Mouse (Mus musculus) neutrophil, adult 5-6 weeks (primary cell): Measurements from ENCODE around the gene Kmt5b. TPM values are rescaled to one million over a fixed set of nuclear protein-coding genes. Genes with fewer than 3 reads are reported as not detected.

ENCODE experiments used
- ATAC-seq: fragments of 151-379, 151-347 bp; 2 replicates; pipeline ENCODE4 v1.8.0; 2017; ENCODE audit warnings: mild to moderate bottlenecking, moderate TSS enrichment; ENCODE audit not compliant: insufficient number of reproducible peaks, poor library complexity, low FRiP score, severe bottlenecking; ENCODE audit errors: extremely low read depth
- total RNA-seq: library from RNA; stranded (forward); fragments of 200-1000 nt; gene quantifications from 2 replicates; pipeline ENCODE4 v1.2.3, GENCODE M21; 2017

Gene Kmt5b
- total RNA-seq, 1 experiment from 2014 or later = 159 TPM

DNA sequence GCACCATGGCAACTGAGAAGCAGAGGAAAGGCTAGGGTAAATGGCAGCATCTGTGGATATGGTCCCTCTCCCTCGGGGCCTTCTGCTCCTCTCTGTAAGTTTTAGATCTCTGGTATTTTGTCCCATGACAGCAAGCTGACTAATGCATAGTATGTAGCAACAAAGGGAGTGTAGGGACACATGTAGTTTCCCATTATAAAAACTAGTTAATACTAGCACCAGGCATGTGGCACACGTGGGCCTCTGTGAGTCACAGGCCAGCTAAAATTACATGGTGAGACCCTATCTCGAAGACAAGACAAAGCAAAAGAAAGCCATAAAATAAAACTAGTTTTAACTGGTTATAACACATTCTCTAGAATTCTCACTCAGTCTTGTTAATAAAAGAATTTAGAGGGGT lies 71.7 kb downstream of the Kmt5b start:
- ATAC-seq = no peak

DNA sequence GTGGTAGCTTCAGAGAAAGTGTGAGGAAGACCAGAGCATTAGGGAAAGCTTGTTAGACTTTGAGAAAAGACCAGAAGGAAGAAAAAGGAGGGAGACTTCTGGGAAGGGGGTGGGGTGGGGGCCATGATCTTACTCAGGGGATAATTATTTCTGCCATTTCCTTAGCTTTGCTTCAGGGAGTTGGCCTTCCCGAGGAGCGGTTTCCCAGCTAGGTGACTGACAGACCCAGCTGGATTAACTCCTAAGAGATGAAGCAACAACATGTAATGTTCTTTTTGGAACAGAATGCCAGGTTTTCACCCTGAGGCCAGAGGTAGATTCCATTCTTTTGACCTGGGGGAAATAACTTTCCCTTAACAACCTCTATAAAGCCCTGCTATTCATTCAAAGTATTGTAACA lies 72.5 kb downstream of the Kmt5b start:
- ATAC-seq = no peak

GRCm38 (mm10) chr19:3840214-3840651 lies 73.0 kb downstream of the Kmt5b start:
- ATAC-seq = no peak

DNA sequence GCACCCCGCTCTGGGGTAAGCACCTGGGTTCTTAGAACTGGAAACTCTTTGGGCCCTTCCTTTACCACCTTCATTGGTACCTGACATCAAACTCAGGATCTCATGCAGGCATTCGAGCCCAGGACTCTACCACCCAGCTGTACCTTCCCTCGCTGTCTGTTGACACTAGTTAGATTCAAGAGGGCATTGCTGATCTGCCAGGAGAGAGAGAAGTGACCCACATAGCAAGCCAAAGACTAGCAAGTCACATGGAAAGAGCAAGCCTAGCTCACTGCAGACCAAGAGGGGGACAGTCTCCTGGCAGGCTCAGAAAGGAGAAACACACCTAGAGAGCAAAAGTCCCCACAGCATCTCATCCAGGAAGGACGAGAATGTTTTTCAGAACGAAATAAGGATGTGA lies 73.5 kb downstream of the Kmt5b start:
- no peak for ATAC-seq

- ATAC-seq = no peak
Measured at GRCm38 (mm10) chr19:3842359-3843148, 75.3 kb downstream of the Kmt5b start.

GRCm38 (mm10) chr19:3843629-3844028 lies 76.4 kb downstream of the Kmt5b start:
- no peak for ATAC-seq

DNA sequence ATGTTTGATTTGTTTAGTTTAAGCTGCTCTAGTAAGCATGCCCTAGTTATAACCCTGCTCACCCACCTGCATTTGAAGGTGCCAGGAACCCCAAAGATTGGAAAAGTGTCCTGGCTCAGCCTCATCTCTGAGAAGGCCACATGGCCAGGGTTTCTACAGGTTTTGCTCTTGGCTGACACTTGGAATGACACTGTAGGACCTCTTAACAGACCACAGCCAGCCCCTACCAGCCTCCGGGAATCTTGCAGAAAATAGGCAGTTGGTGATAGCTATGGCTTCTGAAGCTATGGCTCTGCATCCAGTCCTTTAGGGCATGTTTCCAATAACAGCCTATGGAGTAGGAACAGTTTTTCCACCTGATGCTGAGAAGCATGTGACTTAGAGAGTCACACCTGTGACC lies 77.6 kb downstream of the Kmt5b start:
- no peak for ATAC-seq

DNA sequence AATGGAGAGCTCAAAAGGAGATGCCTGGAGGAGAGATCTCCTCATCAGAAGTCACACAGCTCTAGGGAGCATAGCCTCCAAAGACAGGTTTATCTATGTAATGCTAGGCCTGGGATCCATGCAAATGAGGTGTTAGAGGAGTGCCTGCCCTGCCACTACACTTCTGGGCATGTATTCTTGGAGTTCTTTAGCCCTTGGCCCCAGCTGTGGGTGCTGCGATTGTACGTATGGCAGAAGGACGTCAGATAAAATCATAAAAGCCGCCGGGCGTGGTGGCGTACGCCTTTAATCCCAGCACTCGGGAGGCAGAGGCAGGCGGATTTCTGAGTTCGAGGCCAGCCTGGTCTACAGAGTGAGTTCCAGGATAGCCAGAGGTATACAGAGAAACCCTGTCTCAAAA lies 78.1 kb downstream of the Kmt5b start:
- no peak for ATAC-seq

GRCm38 (mm10) chr19:3845803-3846406 lies 78.7 kb downstream of the Kmt5b start:
- ATAC-seq = no peak

- no peak for ATAC-seq
Measured at GRCm38 (mm10) chr19:3846676-3847604, 79.7 kb downstream of the Kmt5b start.

- no peak for ATAC-seq
Measured at GRCm38 (mm10) chr19:3847711-3848110, 80.5 kb downstream of the Kmt5b start.

- ATAC-seq = no peak
Measured at GRCm38 (mm10) chr19:3848207-3848808, 81.1 kb downstream of the Kmt5b start.

DNA sequence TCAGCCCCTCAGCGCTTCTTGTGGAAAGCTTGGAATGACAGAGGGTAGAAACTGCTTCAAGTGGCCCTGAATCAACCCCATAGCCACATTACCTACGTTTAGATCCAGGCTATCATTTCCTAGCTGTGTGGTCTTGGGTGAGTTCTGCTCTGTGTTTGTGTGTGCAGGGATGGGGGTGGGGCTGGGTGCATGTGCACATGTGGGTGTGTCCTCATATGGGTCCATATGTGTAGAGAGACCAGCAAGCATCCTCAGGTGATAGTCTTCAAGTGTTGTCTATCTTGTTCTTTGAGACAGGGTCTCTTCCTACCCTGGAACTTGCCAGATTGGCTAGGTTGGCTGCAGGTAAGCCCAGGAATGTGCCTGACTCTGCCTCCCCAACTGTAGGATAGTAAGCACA lies 82.0 kb downstream of the Kmt5b start:
- ATAC-seq = no peak

GRCm38 (mm10) chr19:3850076-3850475 lies 82.9 kb downstream of the Kmt5b start:
- ATAC-seq = no peak

- ATAC-seq = no peak
Measured at GRCm38 (mm10) chr19:3850847-3851469, 83.7 kb downstream of the Kmt5b start.

- peak; percentile 86 for ATAC-seq
Measured at GRCm38 (mm10) chr19:3851502-3851962, 84.3 kb downstream of the Kmt5b start, which contains the start of gene Chka. Chka (plus strand) TSS chr19:3851773.

- no peak; the same call in 1 of the 2 replicates for ATAC-seq
Measured at GRCm38 (mm10) chr19:3851979-3852681, 84.9 kb downstream of the Kmt5b start.

DNA sequence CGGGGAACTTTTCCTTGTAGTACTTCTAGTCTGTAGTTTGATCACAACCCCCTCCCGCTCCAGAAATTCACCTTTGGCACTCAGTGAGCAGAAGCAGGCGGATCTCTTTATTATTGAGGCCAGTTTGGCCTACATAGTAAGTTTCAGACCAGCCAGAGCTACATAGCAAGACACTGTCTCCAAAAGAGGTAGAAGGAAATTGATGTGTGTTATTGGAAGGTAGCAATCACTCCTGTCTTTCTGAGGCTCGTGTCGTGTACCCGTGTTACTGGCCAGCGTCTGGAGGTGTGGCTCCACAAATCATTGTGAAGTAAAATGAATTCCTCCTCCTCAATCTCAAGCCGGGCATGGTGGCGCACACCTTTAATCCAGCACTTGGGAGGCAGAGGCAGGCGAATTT lies 85.9 kb downstream of the Kmt5b start:
- ATAC-seq = no peak
